Mouse (Mus musculus): ENCODE results near the gene Ppwd1.
"Not testable (repeated sequence)": the region's sequence is repeated elsewhere in the genome, so short reads cannot be mapped to it uniquely, and the experiment has no call there.

Ppwd1 gene

GRCm38 (mm10) chr13:104228384-104229066 is at the start of gene Ppwd1, which contains the start of gene Cenpk:
Gene Ppwd1 (minus strand): TSS chr13:104228843.
Gene Cenpk (plus strand): TSS chr13:104228611.
- peak; percentile 97 to 98 for DNase-seq (ENCODE audit: low spot score in 2 of 2)

- DNase-seq (ENCODE audit: low spot score in 2 of 2), result no peak
Measured at GRCm38 (mm10) chr13:104258997-104259396, 30.4 kb upstream of the Ppwd1 start.

- DNase-seq (ENCODE audit: low spot score in 2 of 2), result no peak
Measured at GRCm38 (mm10) chr13:104229181-104229580, 538 bp upstream of the Ppwd1 start.

- no peak for DNase-seq (ENCODE audit: low spot score in 2 of 2)
Measured at GRCm38 (mm10) chr13:104227478-104227877, 1.2 kb downstream of the Ppwd1 start.

GRCm38 (mm10) chr13:104204313-104204712 is 24.3 kb downstream of the Ppwd1 start:
- DNase-seq (ENCODE audit: low spot score in 2 of 2), result no peak

GRCm38 (mm10) chr13:104195891-104196290 is 32.8 kb downstream of the Ppwd1 start:
- not testable (repeated sequence) for DNase-seq (ENCODE audit: low spot score in 2 of 2)

GRCm38 (mm10) chr13:104187357-104187756 is 41.3 kb downstream of the Ppwd1 start:
- no peak for DNase-seq (ENCODE audit: low spot score in 2 of 2)

GRCm38 (mm10) chr13:104179176-104179888 is 49.3 kb downstream of the Ppwd1 start:
- no peak for DNase-seq (ENCODE audit: low spot score in 2 of 2)

GRCm38 (mm10) chr13:104178650-104179121 is 50.0 kb downstream of the Ppwd1 start, which contains the start of gene Trim23:
Gene Trim23 (plus strand): TSS chr13:104178797.
- peak; percentile 97 for DNase-seq (ENCODE audit: low spot score in 2 of 2)

GRCm38 (mm10) chr13:104177796-104178649 is 50.6 kb downstream of the Ppwd1 start, which contains the start of gene Trappc13:
Gene Trappc13 (minus strand): TSS chr13:104178469.
- no peak for DNase-seq (ENCODE audit: low spot score in 2 of 2)

GRCm38 (mm10) chr13:104176874-104177273 is 51.8 kb downstream of the Ppwd1 start:
- no peak for DNase-seq (ENCODE audit: low spot score in 2 of 2)

GRCm38 (mm10) chr13:104172498-104172897 is 56.1 kb downstream of the Ppwd1 start:
- DNase-seq (ENCODE audit: low spot score in 2 of 2), result no peak

GRCm38 (mm10) chr13:104171711-104172110 is 56.9 kb downstream of the Ppwd1 start:
- no peak for DNase-seq (ENCODE audit: low spot score in 2 of 2)

- no peak for DNase-seq (ENCODE audit: low spot score in 2 of 2)
Measured at GRCm38 (mm10) chr13:104155686-104156085, 73.0 kb downstream of the Ppwd1 start.

Data from frontal cortex, postnatal 36 days (tissue).